Mouse (Mus musculus) C3H10T1/2 (cell line): ENCODE measurements around the gene Mia2. TPM values are rescaled to one million over a fixed set of nuclear protein-coding genes. Genes with fewer than 3 reads are reported as not detected.

Experiments used
- polyA plus RNA-seq, 2 experiments: library from polyadenylated mRNA; unstranded; fragments of >200 nt; fragmentation: generic; extraction: Trizol; gene quantifications; one replicate each; pipeline ENCODE4 v1.2.1; 2012; ENCODE audit warnings: missing spikeins in 2 of 2

Mia2 gene
- 1 to 10 TPM; 1.1 to 9.1 TPM for polyA plus RNA-seq

GRCm38 (mm10) chr12:59095104-59096025, at the start of gene Mia2:
Mia2 (plus strand) TSS chr12:59095799.

GRCm38 (mm10) chr12:59060993-59061595, 34.5 kb upstream of the Mia2 start, which contains the start of gene Trappc6b:
Trappc6b (minus strand) TSS chr12:59061472.

GRCm38 (mm10) chr12:59066448-59067077, 29.0 kb upstream of the Mia2 start, which contains the start of gene Pnn:
Pnn (plus strand) TSS chr12:59066884.

GRCm38 (mm10) chr12:59219325-59220225, 124.0 kb downstream of the Mia2 start, which contains the start of gene Fbxo33:
Fbxo33 (minus strand) TSS chr12:59219725.

Other genes with a start within 250 kb of the Mia2 start
- gene Sec23a, start 83.8 kb upstream of the Mia2 start, polyA plus RNA-seq, result 10 to 100 TPM in 1 of 2 experiments, 1 to 10 TPM in 1; 1.0 to 11.9 TPM
- 1 to 10 TPM; 2.4 to 5.0 TPM for gene Gemin2, start 82.4 kb upstream of the Mia2 start, polyA plus RNA-seq
- 10 to 100 TPM in 1 of 2 experiments, 1 to 10 TPM in 1; 2.7 to 26.2 TPM for gene Trappc6b, start 34.3 kb upstream of the Mia2 start, polyA plus RNA-seq
- 1 to 10 TPM; 1.4 to 8.0 TPM for gene Pnn, start 28.9 kb upstream of the Mia2 start, polyA plus RNA-seq
- 1 to 10 TPM; 1.2 to 3.0 TPM for gene Fbxo33, start 123.9 kb downstream of the Mia2 start, polyA plus RNA-seq